Mouse (Mus musculus) fat pad, adult 2 months (tissue): Measurements from ENCODE around the gene Ofcc1.
A peak's percentile ranks its signal among the peaks of the same experiment; 100 is the strongest.

Source experiments
- DNase-seq: peaks from one replicate; pipeline ENCODE4 v3.0.0-alpha.2; 2011; ENCODE audit warnings: low read depth, low spot score; ENCODE audit errors: extremely low read depth

Gene Ofcc1

GRCm38 (mm10) chr13:40258757-40259156 lies 102.5 kb downstream of the Ofcc1 start:
- no peak for DNase-seq

GRCm38 (mm10) chr13:40243821-40244220 lies 117.4 kb downstream of the Ofcc1 start:
- no peak for DNase-seq

GRCm38 (mm10) chr13:40236356-40236755 lies 124.9 kb downstream of the Ofcc1 start:
- no peak for DNase-seq

- no peak for DNase-seq
Measured at GRCm38 (mm10) chr13:40208314-40208713, 152.9 kb downstream of the Ofcc1 start.

GRCm38 (mm10) chr13:40181786-40182185 lies 179.5 kb downstream of the Ofcc1 start:
- no peak for DNase-seq

GRCm38 (mm10) chr13:40171775-40172174 lies 189.5 kb downstream of the Ofcc1 start:
- DNase-seq: no peak

- DNase-seq: no peak
Measured at GRCm38 (mm10) chr13:40167871-40168270, 193.4 kb downstream of the Ofcc1 start.

- DNase-seq: no peak
Measured at GRCm38 (mm10) chr13:40155466-40155865, 205.8 kb downstream of the Ofcc1 start.

GRCm38 (mm10) chr13:40139906-40140305 lies 221.3 kb downstream of the Ofcc1 start:
- peak; percentile 61 for DNase-seq

GRCm38 (mm10) chr13:40136096-40136495 lies 225.2 kb downstream of the Ofcc1 start:
- DNase-seq: no peak

GRCm38 (mm10) chr13:40135670-40136069 lies 225.6 kb downstream of the Ofcc1 start:
- no peak for DNase-seq

GRCm38 (mm10) chr13:40123868-40124267 lies 237.4 kb downstream of the Ofcc1 start:
- peak; percentile 69 for DNase-seq

- no peak for DNase-seq
Measured at GRCm38 (mm10) chr13:40112336-40112735, 248.9 kb downstream of the Ofcc1 start.

- no peak for DNase-seq
Measured at GRCm38 (mm10) chr13:40076236-40076635, 285.0 kb downstream of the Ofcc1 start.

- DNase-seq: no peak
Measured at GRCm38 (mm10) chr13:40074850-40075416, 286.3 kb downstream of the Ofcc1 start.

- peak; percentile 50 for DNase-seq
Measured at GRCm38 (mm10) chr13:40070004-40070403, 291.2 kb downstream of the Ofcc1 start.

GRCm38 (mm10) chr13:40061281-40061680 lies 300.0 kb downstream of the Ofcc1 start:
- peak; percentile 90 for DNase-seq

- no peak for DNase-seq
Measured at GRCm38 (mm10) chr13:40037881-40038280, 323.4 kb downstream of the Ofcc1 start.

- peak; percentile 49 for DNase-seq
Measured at GRCm38 (mm10) chr13:40036981-40037765, 324.1 kb downstream of the Ofcc1 start.

GRCm38 (mm10) chr13:40029426-40029825 lies 331.8 kb downstream of the Ofcc1 start:
- DNase-seq: peak; percentile 54

GRCm38 (mm10) chr13:40028827-40029226 lies 332.4 kb downstream of the Ofcc1 start:
- peak; percentile 70 for DNase-seq

GRCm38 (mm10) chr13:40025816-40026215 lies 335.4 kb downstream of the Ofcc1 start:
- peak; percentile 97 for DNase-seq
